Mouse (Mus musculus): Measurements from ENCODE around the gene P4htm. TPM values are rescaled to one million over a fixed set of nuclear protein-coding genes. Genes with fewer than 3 reads are reported as not detected.
A peak's percentile ranks its signal among the peaks of the same experiment; 100 is the strongest.

P4htm gene
- polyA plus RNA-seq, 1 experiment, result 5.3 TPM

DNA sequence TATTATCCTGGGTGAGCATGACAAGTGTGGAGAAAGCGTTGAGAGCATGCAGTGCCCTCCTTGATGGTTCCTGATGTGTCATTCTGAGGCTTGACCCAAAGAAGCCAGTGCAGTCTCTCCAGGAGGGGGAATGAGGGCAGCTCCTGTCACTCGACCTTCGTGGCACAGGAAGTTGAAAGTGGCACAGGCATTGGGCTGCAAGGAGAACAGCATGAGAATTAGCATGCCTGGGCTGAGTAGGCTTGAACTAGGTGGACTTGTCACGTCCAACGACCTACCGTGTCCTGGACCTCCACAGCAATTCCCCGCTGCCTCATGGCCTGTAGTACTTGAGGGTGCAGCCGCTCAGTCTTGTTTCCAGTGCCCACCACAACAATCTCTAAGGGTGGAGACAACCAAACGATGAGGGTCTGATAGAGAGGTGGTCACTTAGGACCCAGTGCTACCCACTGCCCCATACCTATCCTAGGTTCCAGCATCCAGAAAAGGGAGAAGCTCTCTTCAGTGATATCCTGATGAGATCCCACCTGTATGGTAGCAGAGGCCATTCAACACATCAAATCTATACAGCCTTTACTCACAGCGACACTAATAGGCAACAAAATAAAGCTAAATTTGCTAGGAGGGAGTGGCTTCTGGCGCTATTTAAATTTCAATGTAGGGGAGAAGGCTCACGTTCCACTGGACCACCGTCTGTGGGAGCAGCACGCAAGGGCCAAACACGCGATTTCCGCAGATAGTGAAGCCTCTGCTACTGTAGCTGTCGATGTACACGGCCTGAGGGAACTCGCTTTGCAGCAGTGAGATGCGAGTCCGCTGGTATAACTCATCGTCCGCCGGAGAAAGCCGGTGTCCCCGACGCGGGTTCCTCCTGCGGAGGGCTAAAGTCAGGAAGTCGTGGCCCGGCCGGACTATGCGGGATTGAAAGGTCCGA is 31.3 kb downstream of the P4htm start:
- H3K27me3 ChIP-seq (replicated peaks; ENCODE audit: control insufficient read depth, insufficient read depth, low read length), result no peaks in the 10 kb centered on the region
- DNase-seq, result no peak
- WGBS, result 11% methylated on average over 35 of the region's 35 CpGs
- peak overlapping the region; percentile 82 for H3K4me3 ChIP-seq (ENCODE audit: insufficient read depth, low read depth, low read length)
- peak overlapping the region; percentile 69; the same call in 1 of the 2 replicates for H3K27ac ChIP-seq (ENCODE audit: insufficient read depth, low read depth, low read length)
- no peaks in the 10 kb centered on the region for H3K36me3 ChIP-seq (ENCODE audit: control insufficient read depth, insufficient read depth, low read length)
- TF ChIP-seq CTCF (conservative IDR thresholded peaks at IDR 0.05; ENCODE audit: insufficient read depth, insufficient read length, low read depth, low read length), result no peak
- TF ChIP-seq POLR2A (IDR thresholded peaks at IDR 0.05; ENCODE audit: low read depth, low read length), result no peak
- peaks cover 10% of the 10 kb centered on the region; the same call in 1 of the 2 replicates for H3K4me1 ChIP-seq (ENCODE audit: control insufficient read depth, insufficient read depth, low read length)

GRCm38 (mm10) chr9:108564131-108564530 is 33.3 kb downstream of the P4htm start:
- no peak overlapping the region for H3K27ac ChIP-seq (ENCODE audit: insufficient read depth, low read depth, low read length)
- H3K27me3 ChIP-seq (replicated peaks; ENCODE audit: control insufficient read depth, insufficient read depth, low read length), result no peaks in the 10 kb centered on the region
- WGBS, result 74% methylated on average over 7 of the region's 7 CpGs
- peaks cover 6% of the 10 kb centered on the region; the same call in 1 of the 2 replicates for H3K4me1 ChIP-seq (ENCODE audit: control insufficient read depth, insufficient read depth, low read length)
- no peak for TF ChIP-seq POLR2A (IDR thresholded peaks at IDR 0.05; ENCODE audit: low read depth, low read length)
- TF ChIP-seq CTCF (conservative IDR thresholded peaks at IDR 0.05; ENCODE audit: insufficient read depth, insufficient read length, low read depth, low read length), result no peak
- H3K36me3 ChIP-seq (ENCODE audit: control insufficient read depth, insufficient read depth, low read length), result no peaks in the 10 kb centered on the region
- H3K4me3 ChIP-seq (ENCODE audit: insufficient read depth, low read depth, low read length), result no peak overlapping the region
- no peak for DNase-seq

DNA sequence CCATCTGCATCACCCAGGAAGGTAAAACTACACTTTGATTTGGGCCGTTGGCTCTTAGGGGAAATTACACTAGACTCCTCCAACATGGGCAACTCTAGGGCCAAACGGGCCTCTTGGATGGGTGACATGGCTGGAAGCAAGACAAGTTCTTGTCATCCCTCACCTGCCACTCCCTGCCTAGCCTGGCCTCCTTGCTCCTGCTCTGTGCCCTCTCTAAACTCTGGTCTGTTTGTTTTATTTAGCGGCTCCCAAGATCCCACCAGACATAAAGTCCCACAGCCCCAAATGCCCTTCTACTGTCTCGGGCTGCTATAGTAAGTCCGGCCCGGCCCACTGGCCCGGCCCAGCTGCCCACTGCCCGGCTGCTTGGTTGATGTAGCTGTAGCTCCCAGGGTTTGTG is 33.8 kb downstream of the P4htm start:
- Histone ChIP-seq H3K36me3 (ENCODE audit: control insufficient read depth, insufficient read depth, low read length) (no peaks in the 10 kb centered on the region), H3K4me1 (ENCODE audit: control insufficient read depth, insufficient read depth, low read length) (peaks cover 6% of the 10 kb centered on the region; the same call in 1 of the 2 replicates), H3K4me3 (ENCODE audit: insufficient read depth, low read depth, low read length) (no peak overlapping the region), H3K27ac (ENCODE audit: insufficient read depth, low read depth, low read length) (no peak overlapping the region), H3K27me3 (replicated peaks; ENCODE audit: control insufficient read depth, insufficient read depth, low read length) (no peaks in the 10 kb centered on the region)
- no peak for TF ChIP-seq CTCF (conservative IDR thresholded peaks at IDR 0.05; ENCODE audit: insufficient read depth, insufficient read length, low read depth, low read length)
- DNase-seq, result no peak
- 88% methylated on average over 8 of the region's 8 CpGs for WGBS

DNA sequence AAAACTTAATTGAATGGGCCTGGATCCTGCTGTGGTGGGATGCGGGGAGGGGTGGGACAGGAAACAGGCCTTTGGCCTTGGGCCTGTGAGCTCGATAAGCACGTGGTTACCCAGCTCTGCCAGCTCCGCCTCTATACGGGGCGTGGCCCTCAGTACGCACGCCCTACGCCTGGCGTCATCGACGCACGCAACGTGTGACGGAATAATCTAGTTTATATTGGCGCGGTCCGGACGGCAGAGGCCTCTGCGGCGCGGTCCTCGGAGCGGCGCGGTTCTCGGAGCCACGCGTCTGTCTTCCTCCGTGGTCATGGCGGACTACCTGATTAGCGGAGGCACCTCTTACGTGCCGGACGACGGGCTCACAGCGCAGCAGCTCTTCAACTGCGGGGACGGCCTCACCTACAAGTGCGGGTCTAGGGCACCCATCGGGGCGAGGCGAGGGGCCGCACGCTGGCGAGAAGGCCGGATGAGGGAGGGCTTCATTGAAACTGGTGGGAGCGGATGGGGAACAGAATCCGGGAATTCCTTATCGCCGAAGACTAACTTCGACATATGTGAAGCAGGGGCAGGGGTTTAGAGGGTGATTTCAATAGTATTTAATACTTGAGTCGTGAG is 37.1 kb downstream of the P4htm start, which contains the start of gene Impdh2:
Gene Impdh2, plus strand, starts transcription at position 60 of the 615 bp plus-strand sequence.
- TF ChIP-seq POLR2A (IDR thresholded peaks at IDR 0.05; ENCODE audit: low read depth, low read length) (peak; percentile 82), CTCF (conservative IDR thresholded peaks at IDR 0.05; ENCODE audit: insufficient read depth, insufficient read length, low read depth, low read length) (no peak)
- H3K27me3 ChIP-seq (replicated peaks; ENCODE audit: control insufficient read depth, insufficient read depth, low read length), result no peaks in the 10 kb centered on the region
- DNase-seq, result peak; percentile 97
- peak within 1 kb of the TSS; percentile 13; the same call in 1 of the 2 replicates for H3K27ac ChIP-seq (ENCODE audit: insufficient read depth, low read depth, low read length)
- peaks cover 2% of the 10 kb centered on the region; the same call in 1 of the 2 replicates for H3K36me3 ChIP-seq (ENCODE audit: control insufficient read depth, insufficient read depth, low read length)
- peak within 1 kb of the TSS; percentile 57 for H3K4me3 ChIP-seq (ENCODE audit: insufficient read depth, low read depth, low read length)
- WGBS, result under 1% methylated on average over 53 of the region's 53 CpGs
- no peaks in the 10 kb centered on the region; the same call in 1 of the 2 replicates for H3K4me1 ChIP-seq (ENCODE audit: control insufficient read depth, insufficient read depth, low read length)

DNA sequence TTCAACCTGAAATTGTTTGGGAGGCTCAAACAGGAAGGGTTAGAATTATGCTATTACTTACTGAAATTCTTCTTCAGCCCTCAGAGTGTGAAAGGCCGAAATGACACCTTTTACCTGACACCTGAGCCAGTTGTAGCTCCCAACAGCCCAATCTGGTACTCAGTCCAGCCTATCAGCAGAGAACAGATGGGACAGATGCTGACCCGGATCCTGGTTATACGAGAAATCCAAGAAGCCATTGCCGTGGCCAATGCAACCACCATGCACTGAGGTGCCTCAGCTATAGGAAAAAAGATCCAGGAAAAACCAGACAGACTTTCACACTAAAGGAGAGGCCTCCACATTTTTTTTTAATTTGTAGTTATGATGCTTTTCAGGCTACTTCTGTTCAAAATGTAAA is 38.3 kb downstream of the P4htm start:
- H3K4me3 ChIP-seq (ENCODE audit: insufficient read depth, low read depth, low read length), result no peak overlapping the region
- no peaks in the 10 kb centered on the region for H3K27me3 ChIP-seq (replicated peaks; ENCODE audit: control insufficient read depth, insufficient read depth, low read length)
- TF ChIP-seq POLR2A (IDR thresholded peaks at IDR 0.05; ENCODE audit: low read depth, low read length) (no peak), CTCF (conservative IDR thresholded peaks at IDR 0.05; ENCODE audit: insufficient read depth, insufficient read length, low read depth, low read length) (no peak)
- no peak for DNase-seq
- no peak overlapping the region for H3K27ac ChIP-seq (ENCODE audit: insufficient read depth, low read depth, low read length)
- no peaks in the 10 kb centered on the region; the same call in 1 of the 2 replicates for H3K4me1 ChIP-seq (ENCODE audit: control insufficient read depth, insufficient read depth, low read length)
- 92% methylated on average over 4 of the region's 4 CpGs for WGBS
- peaks cover 3% of the 10 kb centered on the region; the same call in 1 of the 2 replicates for H3K36me3 ChIP-seq (ENCODE audit: control insufficient read depth, insufficient read depth, low read length)

GRCm38 (mm10) chr9:108546875-108547274 is 50.6 kb downstream of the P4htm start:
- no peak overlapping the region for H3K4me3 ChIP-seq (ENCODE audit: insufficient read depth, low read depth, low read length)
- WGBS, result 85% methylated on average over 1 of the region's 1 CpGs
- no peak for TF ChIP-seq POLR2A (IDR thresholded peaks at IDR 0.05; ENCODE audit: low read depth, low read length)
- no peak for TF ChIP-seq CTCF (conservative IDR thresholded peaks at IDR 0.05; ENCODE audit: insufficient read depth, insufficient read length, low read depth, low read length)
- no peak for DNase-seq
- H3K4me1 ChIP-seq (ENCODE audit: control insufficient read depth, insufficient read depth, low read length), result peaks cover 3% of the 10 kb centered on the region; the same call in 1 of the 2 replicates
- no peaks in the 10 kb centered on the region for H3K27me3 ChIP-seq (replicated peaks; ENCODE audit: control insufficient read depth, insufficient read depth, low read length)
- no peak overlapping the region for H3K27ac ChIP-seq (ENCODE audit: insufficient read depth, low read depth, low read length)
- peaks cover 22% of the 10 kb centered on the region for H3K36me3 ChIP-seq (ENCODE audit: control insufficient read depth, insufficient read depth, low read length)

GRCm38 (mm10) chr9:108545986-108546385 is 51.5 kb downstream of the P4htm start:
- DNase-seq, result no peak
- Histone ChIP-seq H3K27ac (ENCODE audit: insufficient read depth, low read depth, low read length) (no peak overlapping the region), H3K36me3 (ENCODE audit: control insufficient read depth, insufficient read depth, low read length) (peaks cover 26% of the 10 kb centered on the region), H3K4me1 (ENCODE audit: control insufficient read depth, insufficient read depth, low read length) (peaks cover 3% of the 10 kb centered on the region; the same call in 1 of the 2 replicates), H3K27me3 (replicated peaks; ENCODE audit: control insufficient read depth, insufficient read depth, low read length) (no peaks in the 10 kb centered on the region), H3K4me3 (ENCODE audit: insufficient read depth, low read depth, low read length) (no peak overlapping the region)
- no peak for TF ChIP-seq POLR2A (IDR thresholded peaks at IDR 0.05; ENCODE audit: low read depth, low read length)
- no peak for TF ChIP-seq CTCF (conservative IDR thresholded peaks at IDR 0.05; ENCODE audit: insufficient read depth, insufficient read length, low read depth, low read length)
- 66% methylated on average over 3 of the region's 3 CpGs for WGBS

All from kidney, adult 2 months (tissue).